Mouse (Mus musculus): ENCODE results near the gene Gm10277.

The Gm10277 gene

DNA sequence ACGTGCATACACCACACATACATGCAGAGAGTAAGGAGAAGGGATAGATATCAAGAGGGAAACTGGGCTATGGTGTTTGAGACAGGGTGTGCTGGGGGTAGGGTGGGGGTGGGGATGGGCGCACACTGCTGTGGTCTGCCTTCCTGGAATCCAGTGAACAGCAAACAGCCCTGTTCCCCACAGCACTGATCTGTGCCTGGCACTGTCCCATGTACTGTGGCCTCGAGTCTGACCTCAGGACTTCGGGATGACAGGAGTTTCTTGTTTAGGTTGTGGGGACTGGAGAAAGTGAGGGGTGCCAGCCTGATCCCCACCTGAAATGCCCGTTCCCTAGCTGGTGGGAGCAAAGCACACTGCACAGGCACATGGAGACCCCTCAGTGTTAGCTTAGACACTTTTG, at the start of gene Gm10277:
TSS of gene Gm10277 (minus strand) at position 41 of the 400 bp plus-strand sequence.
- no peak for DNase-seq

DNA sequence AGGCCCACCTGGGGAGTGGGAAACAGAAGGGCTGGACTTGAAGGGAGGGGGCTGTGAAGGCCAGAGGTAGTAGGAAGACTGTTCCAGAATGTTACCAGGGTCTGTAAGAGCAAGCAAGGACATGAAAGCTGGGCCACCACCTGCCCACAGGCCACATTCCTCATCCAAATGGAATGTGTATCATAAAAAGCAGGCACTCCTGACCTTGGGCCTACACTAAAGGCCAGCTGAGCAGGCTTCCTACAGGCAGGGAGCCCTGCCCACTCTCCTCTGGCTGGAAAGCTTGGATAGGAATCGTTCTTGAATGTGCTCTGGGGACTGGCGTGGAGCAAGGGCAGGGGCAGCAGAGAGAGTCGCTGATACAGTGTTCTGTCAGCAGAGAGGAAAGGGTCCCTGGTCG, 49.2 kb upstream of the Gm10277 start:
- DNase-seq, result no peak

DNA sequence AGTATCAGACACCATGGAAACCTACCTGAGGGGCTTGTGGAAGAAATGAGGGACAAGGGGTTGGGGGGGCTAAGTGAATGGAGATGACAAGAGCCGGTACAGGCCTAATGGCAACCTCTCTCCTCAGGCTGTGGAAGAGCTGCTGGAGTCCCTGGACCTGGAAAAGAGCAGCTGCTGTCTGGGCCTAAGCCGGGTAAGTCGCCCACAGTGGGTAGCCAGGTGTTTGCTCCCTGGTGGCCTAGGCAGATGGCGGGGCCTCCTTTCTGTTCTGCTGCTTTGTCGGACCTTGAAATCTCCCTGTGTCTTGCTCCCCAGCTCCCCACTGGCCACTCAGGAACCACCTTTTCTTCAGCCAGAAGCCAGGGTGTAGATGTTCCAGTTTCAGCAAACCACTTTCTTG, 48.7 kb upstream of the Gm10277 start:
- DNase-seq, result no peak

DNA sequence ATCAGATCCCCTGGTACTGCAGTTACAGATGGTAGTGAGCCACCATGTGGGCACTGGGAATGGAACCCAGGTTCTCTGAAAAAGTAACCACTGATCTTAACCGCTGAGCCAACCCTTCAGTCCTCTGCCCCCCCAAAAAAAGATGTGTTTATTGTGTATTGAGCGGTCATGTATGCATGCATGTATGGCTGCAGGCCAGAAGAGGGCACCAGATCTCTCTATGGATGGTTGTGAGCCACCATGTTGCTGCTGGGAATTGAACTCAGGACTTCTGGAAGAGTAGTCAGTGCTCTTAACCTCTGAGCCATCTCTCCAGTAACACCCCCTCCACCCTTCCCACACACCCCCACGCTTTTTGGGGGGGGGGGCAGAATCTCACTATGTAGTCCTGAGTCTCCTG, 47.6 kb upstream of the Gm10277 start:
- DNase-seq, result peak; percentile 24

DNA sequence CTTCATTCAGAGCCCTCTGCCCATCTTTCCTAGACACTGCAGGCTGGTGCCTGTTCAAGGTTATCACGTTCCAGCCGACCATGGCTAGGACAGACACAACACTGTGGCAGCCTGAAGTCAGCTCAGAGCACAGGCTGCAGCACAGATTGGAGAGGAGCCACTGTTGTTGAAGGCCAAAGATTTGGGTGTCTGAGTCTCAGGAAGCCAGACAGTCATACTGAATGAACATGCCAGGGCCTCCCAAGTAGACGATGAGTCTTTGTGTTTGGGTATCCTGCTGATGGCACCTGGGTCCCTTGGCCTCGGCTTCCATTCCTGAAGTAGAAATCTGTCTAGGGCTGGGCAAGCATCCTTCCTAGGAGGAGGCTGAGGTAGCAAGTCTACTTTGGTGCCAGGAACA, 45.0 kb upstream of the Gm10277 start:
- DNase-seq, result no peak

DNA sequence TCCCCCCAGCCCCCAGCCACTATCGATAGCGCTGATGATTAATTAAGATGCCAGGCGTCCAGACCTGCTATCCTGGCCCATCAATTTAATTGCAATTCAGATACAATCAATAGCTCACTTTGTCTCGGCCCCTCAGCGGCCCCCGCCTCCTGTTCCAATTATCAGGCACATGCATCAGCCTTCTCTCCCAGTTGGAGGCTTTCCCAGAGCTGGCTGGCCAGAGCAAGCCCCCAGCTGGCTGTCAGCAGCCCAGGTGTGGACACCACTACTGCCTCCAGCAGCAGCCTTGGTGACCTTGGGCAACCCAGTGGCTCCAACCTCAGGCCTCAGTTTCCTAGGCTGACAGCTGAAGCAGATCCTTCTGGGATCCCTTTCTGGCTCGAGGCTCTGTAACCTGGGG, 43.3 kb upstream of the Gm10277 start:
- DNase-seq, result no peak

DNA sequence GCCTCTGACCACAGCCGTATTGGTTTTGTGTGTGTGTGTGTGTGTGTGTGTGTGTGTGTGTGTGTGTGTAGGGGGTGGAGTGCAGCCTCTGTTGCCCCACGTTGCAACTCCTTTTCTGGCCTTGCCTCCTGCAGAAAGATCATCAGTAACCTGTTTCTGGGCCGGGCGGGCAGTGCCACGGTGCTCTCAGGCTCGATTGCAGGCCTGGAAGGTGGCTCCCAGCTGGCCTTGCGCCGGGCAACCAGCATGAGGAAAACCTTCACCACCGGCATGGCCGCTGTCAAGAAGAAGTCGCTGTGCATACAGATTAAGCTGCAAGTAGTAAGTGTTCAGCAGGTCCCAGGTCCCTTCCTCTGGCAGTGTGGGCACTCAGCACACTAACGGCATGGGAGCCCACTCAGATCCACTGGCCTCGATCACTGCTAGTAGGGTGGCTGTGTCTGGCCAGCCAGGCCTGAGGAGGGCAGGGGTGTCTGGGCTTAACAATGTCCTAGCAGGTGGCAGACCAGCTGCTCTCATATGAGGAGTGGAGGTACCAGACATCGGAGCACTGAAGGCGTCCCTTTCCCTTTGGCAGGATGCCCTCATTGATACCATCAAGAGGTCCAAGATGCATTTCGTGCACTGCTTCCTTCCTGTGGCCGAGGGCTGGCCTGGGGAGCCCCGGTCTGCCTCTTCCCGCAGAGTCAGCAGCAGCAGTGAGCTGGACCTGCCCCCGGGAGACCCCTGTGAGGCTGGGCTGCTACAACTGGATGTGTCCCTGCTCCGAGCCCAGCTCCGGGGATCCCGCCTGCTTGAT, 41.7 kb upstream of the Gm10277 start:
- DNase-seq, result no peak

DNA sequence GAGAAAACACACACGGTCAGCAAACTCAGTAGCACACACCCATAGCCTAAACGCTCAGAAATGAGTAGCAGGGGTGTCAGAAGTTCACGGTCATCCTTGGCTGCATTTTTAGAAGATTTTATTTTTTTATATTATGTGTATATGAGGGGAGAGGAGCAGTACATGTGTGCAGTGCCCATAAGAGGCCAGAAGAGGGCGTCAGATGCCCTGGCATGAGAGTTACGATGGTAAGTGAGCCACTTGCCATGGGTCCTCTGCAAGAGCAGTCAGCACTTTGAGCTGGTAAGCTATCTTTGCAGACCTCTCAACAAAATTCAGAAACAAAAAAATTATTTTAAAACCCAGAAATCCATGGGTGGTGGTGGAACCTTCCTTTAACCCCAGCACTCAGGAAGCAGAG, 40.6 kb upstream of the Gm10277 start:
- no peak for DNase-seq

DNA sequence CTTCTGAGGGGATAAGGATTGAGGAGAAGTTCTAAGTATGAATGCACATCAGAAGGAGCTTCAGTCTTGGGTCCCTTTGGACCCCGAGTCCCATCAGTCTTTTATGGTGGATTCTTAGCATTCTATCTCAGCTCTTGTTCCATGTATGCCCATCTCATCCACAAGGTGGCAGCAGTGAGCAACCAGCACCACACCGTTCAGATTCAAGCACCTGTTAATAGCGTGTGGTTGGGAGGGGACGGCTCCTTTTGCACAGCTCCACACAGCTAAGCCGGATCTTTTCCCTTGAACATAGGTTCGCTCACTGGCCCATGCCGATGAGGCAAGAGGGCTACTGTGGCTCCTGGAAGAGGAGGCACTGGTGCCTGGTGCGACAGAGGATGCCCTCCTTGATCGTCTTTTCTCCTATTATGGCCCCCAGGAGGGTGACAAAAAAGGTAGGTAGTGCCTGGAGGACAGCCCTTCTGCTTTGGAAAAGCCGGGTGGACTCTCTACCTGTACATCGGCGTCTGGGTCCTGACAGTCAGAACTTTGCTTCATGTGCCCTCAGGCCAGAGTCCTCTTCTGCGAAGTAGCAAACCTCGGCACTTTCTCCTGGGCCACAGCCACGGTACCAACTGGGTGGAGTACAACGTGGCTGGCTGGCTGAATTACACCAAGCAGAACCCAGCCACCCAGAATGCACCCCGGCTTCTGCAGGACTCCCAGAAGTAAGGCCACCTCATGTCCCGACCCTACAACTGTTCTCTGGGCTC, 39.9 kb upstream of the Gm10277 start:
- DNase-seq, result peak; percentile 75

DNA sequence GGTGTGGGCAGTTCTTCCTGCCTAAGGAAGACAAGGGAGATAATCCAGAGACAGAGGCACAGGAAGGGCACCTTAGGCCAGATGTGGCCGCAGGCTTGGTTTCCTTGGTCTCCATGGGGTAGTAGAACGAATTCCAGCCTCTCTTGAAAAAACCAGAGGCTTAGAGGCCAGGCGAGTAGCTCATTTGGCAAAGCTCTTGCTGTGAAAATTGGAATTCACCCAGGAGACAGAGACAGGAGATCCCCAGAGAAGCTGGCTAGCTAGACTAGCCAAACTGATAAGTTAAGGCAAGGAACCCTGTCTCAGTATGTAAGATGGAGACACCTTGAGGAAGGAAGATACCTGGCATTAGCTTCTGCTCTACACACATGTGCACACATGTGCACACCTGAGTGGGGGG, 38.8 kb upstream of the Gm10277 start:
- no peak for DNase-seq

DNA sequence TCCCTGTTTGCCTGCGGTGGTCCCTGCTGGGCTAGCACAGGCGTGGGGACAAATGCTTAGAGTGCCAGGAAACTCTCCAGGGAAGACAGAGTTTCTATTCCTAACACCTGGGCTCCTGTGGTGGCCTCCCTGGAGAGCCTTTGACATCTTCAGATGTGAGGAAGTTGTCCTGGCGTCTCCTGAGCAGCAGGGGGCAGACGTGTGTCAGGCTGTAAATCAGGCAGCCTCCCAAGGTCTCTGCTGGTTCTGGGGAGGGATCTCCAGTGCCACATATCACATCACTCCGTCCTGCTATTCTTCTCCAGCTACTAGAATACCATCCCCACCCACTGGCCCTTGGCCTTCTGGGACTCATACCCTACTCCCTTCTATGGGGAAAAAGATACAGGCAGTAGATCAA, 38.3 kb upstream of the Gm10277 start:
- DNase-seq, result peak; percentile 79

DNA sequence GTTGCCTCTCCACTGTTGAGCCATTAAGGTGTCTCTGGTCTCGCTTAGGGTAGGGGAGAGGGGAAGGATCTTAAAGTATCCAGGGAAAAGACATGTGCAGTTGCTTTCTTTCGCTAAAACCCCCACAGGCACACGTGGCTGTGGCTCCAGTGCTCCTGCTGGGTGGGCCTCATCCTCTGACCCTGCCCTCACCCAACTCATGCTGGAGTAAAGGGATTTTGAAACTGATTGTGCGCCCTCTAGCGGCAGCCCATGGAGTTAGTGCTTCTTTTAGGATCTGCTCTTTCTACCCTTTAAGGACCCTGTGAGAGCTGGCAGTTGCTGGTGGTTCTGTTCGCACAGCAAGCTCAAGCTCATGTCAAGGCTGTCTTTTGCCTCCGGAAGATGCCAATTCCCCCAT, 35.2 kb upstream of the Gm10277 start:
- DNase-seq, result peak; percentile 70

DNA sequence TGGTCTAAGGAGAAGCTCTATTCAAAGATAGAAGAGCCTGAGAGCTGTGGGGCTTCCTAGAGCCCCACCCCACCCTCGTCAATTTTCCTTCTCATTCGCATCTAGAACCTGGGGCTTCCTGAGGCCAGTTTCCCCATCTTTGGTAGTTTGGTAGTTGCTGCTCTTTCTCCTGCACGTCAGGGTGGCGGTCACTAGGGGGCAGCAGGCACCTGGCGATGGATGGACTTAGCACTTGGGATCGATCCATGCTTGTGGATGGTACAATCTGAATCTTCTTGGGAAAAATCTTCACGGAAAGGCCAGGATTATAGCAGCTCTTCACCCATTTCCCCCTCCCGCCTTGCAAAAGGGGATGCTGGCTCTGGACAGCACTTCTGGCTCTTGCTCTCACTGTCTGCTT, 34.1 kb upstream of the Gm10277 start:
- DNase-seq, result peak; percentile 54

DNA sequence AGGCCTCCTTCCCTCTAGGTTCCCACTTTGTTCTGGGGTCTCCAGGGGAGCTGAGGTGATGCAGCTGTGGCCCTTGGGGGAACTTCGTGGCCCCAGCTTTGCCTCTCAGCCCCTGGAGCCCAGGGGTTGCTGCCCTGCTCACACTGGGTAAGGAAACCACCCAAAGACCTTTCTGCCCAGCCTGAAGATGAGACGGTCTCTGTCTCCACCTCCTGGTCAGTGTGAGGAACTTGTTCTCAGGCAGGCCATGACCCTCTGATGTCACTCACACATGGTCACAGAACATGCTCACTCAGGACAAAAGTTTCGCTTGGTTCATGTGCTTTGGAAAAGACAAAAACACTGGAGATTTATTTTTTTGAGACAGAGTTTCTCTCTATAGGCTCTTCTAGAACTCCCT, 28.5 kb upstream of the Gm10277 start:
- DNase-seq, result peak; percentile 85

DNA sequence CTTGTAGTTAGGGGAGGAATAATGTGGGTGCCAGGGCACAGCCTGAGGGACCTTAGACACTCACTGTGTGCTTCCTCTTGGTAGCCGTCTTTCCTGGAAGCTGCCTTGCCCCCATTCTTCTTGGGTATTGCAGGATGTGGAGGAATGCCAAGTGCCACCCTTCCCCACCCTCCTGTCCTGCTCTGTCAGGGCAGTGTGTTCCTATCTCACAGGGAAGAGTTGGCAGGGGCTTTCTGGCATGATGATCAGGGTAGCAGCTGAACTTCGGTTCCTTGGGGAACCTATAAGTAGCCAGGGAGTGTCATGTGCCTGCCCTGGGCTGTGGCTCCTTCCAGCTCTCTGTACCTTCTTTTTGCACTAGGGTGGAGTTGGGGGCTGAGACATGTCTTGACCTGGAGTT, 26.4 kb upstream of the Gm10277 start:
- DNase-seq, result no peak

DNA sequence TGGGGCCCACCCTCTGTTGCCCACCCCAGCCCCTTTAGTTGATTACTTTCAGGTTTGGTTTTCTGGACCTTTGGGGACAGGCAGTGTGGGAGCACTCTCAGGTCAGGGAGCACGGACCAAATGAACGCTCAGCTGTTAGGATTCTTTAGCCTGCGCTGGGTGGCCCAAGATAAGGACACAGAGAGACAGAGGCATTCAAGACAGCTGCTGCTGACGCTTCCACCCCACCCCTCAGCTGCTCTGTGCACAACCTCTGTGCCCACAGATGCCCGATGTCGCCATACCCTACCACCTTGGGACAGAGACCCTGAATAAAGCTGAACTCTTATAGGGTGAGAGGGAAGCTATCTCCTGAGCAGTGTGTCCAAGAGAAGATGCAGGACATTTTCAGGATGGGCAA, 22.5 kb upstream of the Gm10277 start:
- DNase-seq, result no peak

DNA sequence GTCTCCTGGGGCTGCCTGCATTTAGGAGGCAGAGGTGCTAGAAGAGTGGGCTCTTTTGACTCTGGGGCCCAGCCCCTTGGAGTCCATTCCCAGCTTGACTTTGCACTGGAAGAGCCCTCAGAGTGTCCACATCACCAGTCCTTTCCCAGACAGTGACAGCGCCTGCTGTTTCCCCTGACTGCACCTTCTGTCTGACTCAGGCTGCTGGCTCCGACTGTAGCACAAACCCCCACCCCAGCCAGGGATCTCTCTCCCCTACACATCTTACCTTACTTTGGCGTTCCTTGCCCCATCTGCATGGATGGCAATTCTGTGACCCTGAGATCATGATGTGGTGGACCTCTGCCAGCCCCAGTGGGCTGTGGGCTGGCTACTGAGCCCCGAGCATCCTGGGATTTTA, 21.7 kb upstream of the Gm10277 start:
- no peak for DNase-seq

DNA sequence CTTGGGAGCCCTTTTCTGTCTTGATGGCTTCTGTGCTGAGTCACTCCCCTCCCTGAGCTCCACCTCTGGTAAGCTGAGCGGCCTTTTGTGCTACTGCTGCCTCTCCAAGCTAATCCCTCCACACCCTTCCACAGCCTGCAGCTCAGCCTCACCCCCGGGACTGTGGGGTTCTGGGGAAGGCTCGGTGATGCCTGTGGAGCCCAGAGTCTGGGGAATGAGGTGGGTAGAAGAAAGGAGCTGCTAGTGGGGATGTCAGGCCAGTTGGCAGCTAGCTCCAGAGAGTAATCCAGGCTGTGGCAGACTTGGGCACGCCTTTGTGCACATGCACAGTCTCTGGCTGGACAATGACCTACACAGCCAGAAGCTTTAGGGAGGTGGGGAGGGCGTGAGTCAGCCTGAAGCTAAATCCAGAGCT, 20.5 kb upstream of the Gm10277 start:
- DNase-seq, result no peak

DNA sequence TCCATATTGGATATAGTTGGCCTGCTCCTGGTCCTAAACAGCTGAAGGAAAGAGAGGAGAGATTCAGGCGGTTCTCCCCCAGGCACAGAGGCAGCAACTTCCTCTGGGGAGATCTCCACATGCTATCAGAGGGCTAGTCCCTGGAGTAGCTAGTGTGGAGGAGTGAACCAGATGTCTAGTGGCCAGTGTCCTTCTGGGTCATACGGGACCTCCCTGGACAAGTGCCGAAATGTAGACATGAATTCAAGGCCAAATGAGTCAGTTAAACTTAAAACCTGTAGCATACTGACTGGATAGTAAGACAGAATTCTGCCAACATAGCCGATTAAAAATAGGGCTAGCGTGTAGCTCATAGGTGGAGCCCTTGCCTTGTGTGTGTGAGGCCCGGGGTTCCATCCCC, 19.3 kb upstream of the Gm10277 start:
- DNase-seq, result no peak

DNA sequence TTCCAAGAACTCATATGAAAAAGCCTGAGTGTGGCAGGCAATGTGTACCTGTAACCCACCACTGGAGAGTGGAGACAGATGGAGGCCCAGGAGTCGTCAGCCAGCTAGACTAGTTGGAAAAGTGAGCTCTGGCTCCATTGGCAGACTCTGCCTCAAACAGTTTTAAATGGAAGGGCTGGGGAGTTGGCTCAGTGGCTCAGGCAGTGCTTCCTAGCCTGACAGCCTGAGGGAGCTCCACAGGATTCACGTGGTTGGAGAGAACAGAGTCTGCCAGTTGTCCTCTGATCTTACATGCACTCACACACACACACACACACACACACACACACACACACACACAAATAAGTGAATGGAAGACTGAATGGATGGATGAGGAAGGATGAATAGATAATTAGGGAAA, 18.7 kb upstream of the Gm10277 start:
- DNase-seq, result no peak

DNA sequence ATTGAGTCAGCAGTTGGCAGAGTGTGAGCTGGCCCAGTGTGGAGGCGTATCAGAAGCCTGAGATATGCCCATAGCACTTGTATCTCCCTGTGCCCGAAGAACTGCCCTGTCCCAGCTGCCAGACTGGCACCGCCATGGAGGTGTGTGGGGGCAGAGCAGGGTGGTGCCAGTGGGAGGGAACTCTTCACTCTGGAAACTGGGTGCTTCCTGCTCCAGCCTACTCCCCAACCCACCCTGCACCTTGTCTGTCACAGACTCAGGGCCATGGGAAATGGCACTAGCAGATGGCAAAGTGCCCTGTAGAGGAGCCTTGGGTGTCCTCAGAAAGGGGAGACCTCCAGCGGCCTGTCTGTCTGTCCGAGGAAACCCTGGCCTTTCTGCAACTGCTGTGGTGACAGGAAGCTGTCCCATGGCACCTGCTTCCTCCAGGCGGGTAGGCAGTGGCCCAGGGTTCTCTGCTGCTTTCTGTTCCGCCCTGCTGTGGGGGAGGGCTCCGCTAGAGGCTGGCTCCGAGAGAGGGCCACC, 14.9 kb upstream of the Gm10277 start:
- peak; percentile 88 for DNase-seq

DNA sequence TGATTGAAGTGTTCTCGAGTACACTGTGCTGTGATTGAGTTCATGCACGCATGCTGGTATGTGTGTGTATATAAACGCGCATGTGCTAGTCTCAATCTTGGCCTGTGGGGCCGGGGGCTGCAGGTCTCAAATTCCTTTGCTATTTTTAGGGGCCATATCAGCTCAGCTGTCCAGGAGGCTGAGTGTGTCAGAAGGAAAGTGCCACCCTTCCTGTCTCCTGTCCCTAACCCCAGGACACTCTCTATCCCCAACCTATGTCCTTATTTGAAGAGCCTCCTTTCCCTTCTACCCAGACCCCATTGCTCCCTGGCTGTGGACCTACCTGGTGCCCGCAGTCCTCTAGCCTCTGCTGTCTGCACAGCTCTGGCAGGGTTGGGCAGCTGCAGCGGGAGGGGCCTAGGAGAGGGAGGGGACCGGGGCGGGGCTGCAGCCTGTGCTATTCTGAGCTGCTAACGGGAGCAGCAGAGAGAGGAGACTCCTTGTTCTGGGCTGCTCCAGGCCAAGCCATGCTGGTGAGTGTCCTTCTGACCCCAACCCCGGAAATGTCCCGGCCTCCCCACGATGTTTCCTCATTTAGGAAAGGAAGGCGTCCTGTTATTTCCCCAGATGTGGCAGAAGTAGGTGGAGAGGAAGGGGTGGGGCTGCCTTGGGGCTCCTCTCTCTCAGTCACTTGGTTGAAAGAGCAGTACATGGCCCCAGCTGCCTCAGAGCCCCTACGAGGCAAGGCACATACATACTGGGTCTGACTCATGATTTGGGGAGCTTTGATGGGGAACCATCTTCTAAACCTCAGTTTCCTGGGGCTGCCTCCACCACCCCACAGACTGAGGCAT, 13.5 kb upstream of the Gm10277 start:
- DNase-seq, result peak; percentile 88

DNA sequence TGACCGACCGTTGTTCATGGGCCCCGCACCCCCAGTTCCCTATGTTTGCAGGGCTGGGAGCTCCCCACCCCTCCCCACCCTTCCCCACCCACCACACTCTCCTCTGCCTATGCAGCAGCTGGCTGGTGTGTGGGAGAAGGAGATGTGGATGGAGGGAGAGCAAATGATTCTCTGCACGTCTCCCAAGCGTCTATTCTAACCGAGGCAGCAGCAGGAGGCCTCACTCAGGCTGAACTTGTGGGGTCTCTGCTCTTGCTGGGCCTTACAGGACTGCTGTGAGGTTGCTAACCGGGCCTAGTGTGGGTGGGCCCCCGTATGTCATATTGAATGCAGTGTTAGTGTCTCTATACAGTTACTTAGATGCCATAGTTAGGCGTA, 12.9 kb upstream of the Gm10277 start:
- DNase-seq, result no peak

Measured in thymus, postnatal 14 days (tissue).